Mouse (Mus musculus) CH12.LX (cell line): ENCODE data around the gene Rps5. TPM values are rescaled to one million over a fixed set of nuclear protein-coding genes. Genes with fewer than 3 reads are reported as not detected.

ENCODE experiments used
- DNase-seq: peaks from one replicate; pipeline ENCODE4 v3.0.0-alpha.2; 2013; ENCODE audit errors: extremely low read depth
- H3K27ac ChIP-seq: 2 replicates; pipeline ENCODE4 v1.5.1; 2012; ENCODE audit warnings: low read depth, mild to moderate bottlenecking, control low read depth, moderate library complexity; ENCODE audit not compliant: insufficient read depth
- H3K27me3 ChIP-seq: replicated peaks from 2 replicates; pipeline ENCODE3; 2012; ENCODE audit warnings: inconsistent platforms
- H3K36me3 ChIP-seq, 2 experiments: replicated peaks in 1 of 2; 2 replicates each; pipeline versions ENCODE3 to v1.6.1; 2012; ENCODE audit warnings: inconsistent platforms in 1 of 2, low read length in 1 of 2, mild to moderate bottlenecking in 1 of 2, mixed read lengths in 1 of 2, moderate library complexity in 1 of 2; ENCODE audit not compliant: control insufficient read depth in 1 of 2, insufficient read depth in 1 of 2
- H3K4me1 ChIP-seq, 2 experiments: 2 replicates each; pipeline ENCODE4 v1.6.1; 2012; ENCODE audit warnings: inconsistent platforms in 1 of 2, moderate library complexity in 1 of 2; ENCODE audit not compliant: insufficient read depth in 2 of 2, control insufficient read depth in 1 of 2
- H3K4me2 ChIP-seq: 2 replicates; pipeline ENCODE4 v1.6.1; 2012; ENCODE audit warnings: low read depth, mild to moderate bottlenecking, control low read depth; ENCODE audit not compliant: poor library complexity, insufficient read depth, severe bottlenecking
- H3K4me3 ChIP-seq, 3 experiments: fragments of 150-350 bp in 1 of 3; sonication (generic) in 1 of 3; replicated peaks in 1 of 3; 2 replicates each; pipeline versions ENCODE3 to v1.5.1; 2011 to 2012; ENCODE audit warnings: low read depth in 2 of 3, low read length in 2 of 3, mild to moderate bottlenecking in 2 of 3, moderate library complexity in 2 of 3, control low read depth in 1 of 3, improper control_type of control experiment in 1 of 3, inconsistent platforms in 1 of 3, mixed read lengths in 1 of 3; ENCODE audit not compliant: poor library complexity in 1 of 3
- H3K79me2 ChIP-seq: replicated peaks from 2 replicates; pipeline ENCODE4 v1.6.1; 2012; ENCODE audit warnings: mild to moderate bottlenecking, moderate library complexity; ENCODE audit not compliant: control insufficient read depth, poor library complexity, insufficient read depth, severe bottlenecking; ENCODE audit errors: extremely low read depth
- H3K9ac ChIP-seq: 2 replicates; pipeline ENCODE4 v1.6.1; 2012; ENCODE audit warnings: low read depth, mild to moderate bottlenecking, control low read depth, moderate library complexity; ENCODE audit not compliant: insufficient read depth
- H3K9me3 ChIP-seq: replicated peaks from 2 replicates; pipeline ENCODE3; 2012; ENCODE audit warnings: low read length, inconsistent platforms, mixed read lengths
- CHD1 ChIP-seq: IDR thresholded peaks from 2 replicates; pipeline ENCODE4 v1.6.1; 2012; ENCODE audit warnings: low read depth, low read length, improper control_type of control experiment, inconsistent platforms
- CTCF ChIP-seq, 2 experiments: IDR thresholded peaks in 1 of 2; conservative IDR thresholded peaks in 1 of 2; 2 replicates each; pipeline ENCODE4 v1.5.1; 2011 to 2012; ENCODE audit warnings: low read depth in 2 of 2, low read length in 2 of 2, improper control_type of control experiment in 1 of 2, inconsistent platforms in 1 of 2, mild to moderate bottlenecking in 1 of 2, moderate library complexity in 1 of 2
- EP300 ChIP-seq: IDR thresholded peaks from 2 replicates; pipeline ENCODE4 v1.6.1; 2011; ENCODE audit warnings: low read length, improper control_type of control experiment
- IRF4 ChIP-seq: IDR thresholded peaks from 2 replicates; pipeline ENCODE4 v1.6.1; 2014; ENCODE audit warnings: low read depth, mild to moderate bottlenecking, inconsistent platforms, low read length, improper control_type of control experiment
- JUN ChIP-seq: IDR thresholded peaks from 2 replicates; pipeline ENCODE4 v1.6.1; 2011; ENCODE audit warnings: low read depth, mild to moderate bottlenecking, low read length, improper control_type of control experiment, moderate library complexity; ENCODE audit not compliant: insufficient read depth
- JUND ChIP-seq: conservative IDR thresholded peaks from 2 replicates; pipeline ENCODE4 v1.6.1; 2011; ENCODE audit warnings: low read depth, low read length, improper control_type of control experiment
- MAFK ChIP-seq: IDR thresholded peaks from 2 replicates; pipeline ENCODE4 v1.6.1; 2011; ENCODE audit warnings: low read length, improper control_type of control experiment; ENCODE audit not compliant: insufficient replicate concordance
- MEF2A ChIP-seq: IDR thresholded peaks from 2 replicates; pipeline ENCODE4 v1.6.1; 2014; ENCODE audit warnings: low read depth, mild to moderate bottlenecking, inconsistent platforms, low read length, improper control_type of control experiment, borderline replicate concordance
- MXI1 ChIP-seq: IDR thresholded peaks from 2 replicates; pipeline ENCODE4 v1.6.1; 2011; ENCODE audit warnings: mild to moderate bottlenecking, low read depth, low read length, improper control_type of control experiment
- RAD21 ChIP-seq: IDR thresholded peaks from 2 replicates; pipeline ENCODE4 v1.6.1; 2011; ENCODE audit warnings: low read depth, mild to moderate bottlenecking, low read length, improper control_type of control experiment, moderate library complexity
- SIN3A ChIP-seq: IDR thresholded peaks from 2 replicates; pipeline ENCODE4 v1.6.1; 2012; ENCODE audit warnings: low read length, improper control_type of control experiment, inconsistent platforms
- SMC3 ChIP-seq: IDR thresholded peaks from 2 replicates; pipeline ENCODE4 v1.6.1; 2011; ENCODE audit warnings: low read depth, low read length, improper control_type of control experiment
- TBP ChIP-seq: conservative IDR thresholded peaks from 2 replicates; pipeline ENCODE4 v1.6.1; 2011; ENCODE audit warnings: low read depth, low read length, improper control_type of control experiment
- USF1 ChIP-seq: IDR thresholded peaks from 2 replicates; pipeline ENCODE4 v1.6.1; 2014; ENCODE audit warnings: low read depth, mild to moderate bottlenecking, inconsistent platforms, low read length, improper control_type of control experiment
- USF2 ChIP-seq: conservative IDR thresholded peaks from 2 replicates; pipeline ENCODE4 v1.6.1; 2011; ENCODE audit warnings: low read depth, low read length, improper control_type of control experiment
- ZNF384 ChIP-seq: IDR thresholded peaks from 2 replicates; pipeline ENCODE4 v1.6.1; 2012; ENCODE audit warnings: low read depth, low read length, improper control_type of control experiment, inconsistent platforms
- dilution Hi-C: fragments of 300-500 bp; cut with MboI; formaldehyde crosslinking; loops from 2 replicates; pipeline ENCODE4 v1.14.3; 2020; ENCODE audit warnings: low sequenced_read_pairs; ENCODE audit not compliant: extremely low pct_unique_long_range_greater_than_20kb, extremely low pct_ligation_motif_present
- in situ Hi-C: fragments of 300-500 bp; cut with MboI; formaldehyde crosslinking; loops from 3 replicates; pipeline ENCODE4 v1.14.3; 2019; ENCODE audit warnings: low sequenced_read_pairs, low pct_ligation_motif_present, low pct_unique_long_range_greater_than_20kb, mixed read lengths
- polyA plus RNA-seq: library from polyadenylated mRNA; unstranded; fragments of >175 nt; gene quantifications from 2 replicates; pipeline ENCODE4 v1.2.1, GENCODE M21; 2012; ENCODE audit warnings: low read depth; ENCODE audit not compliant: insufficient read length
- total RNA-seq, 2 experiments: library from RNA; depleted of rRNA; stranded (reverse); fragments of 300-350 nt in 1 of 2; fragments of >200 nt in 1 of 2; gene quantifications; 2 replicates each; pipeline ENCODE4 v1.2.3; 2012 to 2014

Rps5 gene
- total and polyA plus RNA-seq, 3 experiments = 2,088 to 4,293 (median 4,026) TPM

- in situ Hi-C loops (no loop called here), dilution Hi-C loops (no loop called here)
- Histone ChIP-seq H3K27ac (no peak overlapping the region), H3K79me2 (peaks cover 14% of the 10 kb centered on the region), H3K9ac (no peak overlapping the region), H3K4me1 (peaks cover 3 to 14% of the 10 kb centered on the region in 2 experiments; a peak in 3 of 4 replicates), H3K4me3 (no peak overlapping the region), H3K4me2 (no peak overlapping the region), H3K27me3 (no peaks in the 10 kb centered on the region), H3K9me3 (no peaks in the 10 kb centered on the region), H3K36me3 (peaks cover 21 to 56% of the 10 kb centered on the region in 2 experiments)
- TF ChIP-seq IRF4 (no peak), EP300 (no peak), CHD1 (no peak), SMC3 (no peak), MXI1 (no peak), JUN (no peak), RAD21 (no peak), ZNF384 (no peak), USF2 (no peak), JUND (no peak)
- no peak for DNase-seq
Measured at GRCm38 (mm10) chr7:12901517-12901916, 20.6 kb upstream of the Rps5 start.

DNA sequence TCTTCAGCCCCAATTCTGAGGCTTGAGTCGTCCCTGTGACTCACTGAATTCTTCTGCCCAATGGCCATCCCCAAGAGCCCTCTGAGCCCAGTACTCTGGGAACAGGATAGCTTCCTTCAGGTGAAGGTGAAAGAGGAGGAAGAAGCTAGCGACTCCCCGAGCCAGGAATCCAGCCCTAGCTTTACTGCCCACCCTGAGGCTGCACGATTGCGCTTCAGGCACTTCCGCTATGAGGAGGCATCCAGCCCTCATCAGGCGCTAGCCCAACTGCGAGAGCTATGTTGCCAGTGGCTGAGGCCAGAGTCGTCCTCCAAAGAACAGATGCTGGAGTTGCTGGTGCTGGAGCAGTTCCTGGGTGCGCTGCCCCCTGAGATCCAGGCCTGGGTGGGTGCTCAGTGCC lies 18.5 kb upstream of the Rps5 start:
- H3K4me1 ChIP-seq = peaks cover 3 to 10% of the 10 kb centered on the region in 2 experiments; a peak in 3 of 4 replicates
- H3K36me3 ChIP-seq = peaks cover 42 to 77% of the 10 kb centered on the region in 2 experiments
- no peak for DNase-seq
- H3K9me3 ChIP-seq = no peaks in the 10 kb centered on the region
- no peak for TF ChIP-seq SIN3A
- no peak for TF ChIP-seq MAFK
- no peak for TF ChIP-seq USF2
- no peak for TF ChIP-seq TBP
- no peak for TF ChIP-seq JUND
- no peak for TF ChIP-seq CTCF (conservative IDR thresholded peaks at IDR 0.05 in 1 of 2, IDR thresholded peaks at IDR 0.05 in 1 of 2; ENCODE audit: low read depth in 2 of 2, low read length in 2 of 2)
- TF ChIP-seq USF1 = no peak
- no peak for TF ChIP-seq MEF2A
- no peak overlapping the region for H3K9ac ChIP-seq
- H3K4me2 ChIP-seq = no peak overlapping the region
- dilution Hi-C loops = no loop called here
- H3K79me2 ChIP-seq = peaks cover 12% of the 10 kb centered on the region
- in situ Hi-C loops = no loop called here
- no peaks in the 10 kb centered on the region for H3K27me3 ChIP-seq
- no peak overlapping the region for H3K27ac ChIP-seq
- no peak overlapping the region for H3K4me3 ChIP-seq
